Mouse (Mus musculus): ENCODE results near the gene Spaca1. TPM values are rescaled to one million over a fixed set of nuclear protein-coding genes. Genes with fewer than 3 reads are reported as not detected.
"Not testable (repeated sequence)": the region's sequence is repeated elsewhere in the genome, so short reads cannot be mapped to it uniquely, and the experiment has no call there.

The Spaca1 gene
- 1.1 and 1.4 TPM in 2 replicates for polyA plus RNA-seq (2014; fragmentation: Nextera tagmentation; extraction: Ambion mirVana)

GRCm38 (mm10) chr4:34049571-34050255 is at the start of gene Spaca1:
Gene Spaca1, minus strand, starts transcription at chr4:34050191.
- Histone ChIP-seq H3K9ac (peak within 1 kb of the TSS; percentile 32), H3K4me1 (ENCODE audit: insufficient read depth) (no peaks in the 10 kb centered on the region), H3K27me3 (ENCODE audit: insufficient read depth, low read length) (no peaks in the 10 kb centered on the region), H3K27ac (ENCODE audit: low read depth) (no peak within 1 kb of the TSS), H3K4me2 (peak within 1 kb of the TSS; percentile 59), H3K4me3 (ENCODE audit: low read depth, low read length) (peak within 1 kb of the TSS; percentile 21), H3K36me3 (ENCODE audit: insufficient read depth) (no peaks in the 10 kb centered on the region), H3K9me3 (ENCODE audit: low read depth, low read length) (no peaks in the 10 kb centered on the region)
- 38% methylated on average over 45 of the region's 46 CpGs for WGBS
- no peak for TF ChIP-seq CTCF (IDR thresholded peaks at IDR 0.05; ENCODE audit: low read depth)
- DNase-seq (peak; percentile 21), ATAC-seq (ENCODE audit: insufficient read depth) (peak; percentile 52; the same call in 1 of the 2 replicates)

GRCm38 (mm10) chr4:34087286-34087685 is 37.3 kb upstream of the Spaca1 start:
- not testable (repeated sequence) for H3K4me2 ChIP-seq; H3K4me1 ChIP-seq (ENCODE audit: insufficient read depth); H3K27ac ChIP-seq (ENCODE audit: low read depth); H3K36me3 ChIP-seq (ENCODE audit: insufficient read depth); H3K27me3 ChIP-seq (ENCODE audit: insufficient read depth, low read length); DNase-seq; H3K9ac ChIP-seq; ATAC-seq (ENCODE audit: insufficient read depth); H3K9me3 ChIP-seq (ENCODE audit: low read depth, low read length); H3K4me3 ChIP-seq (ENCODE audit: low read depth, low read length)
- WGBS = 82% methylated on average over 5 of the region's 5 CpGs

GRCm38 (mm10) chr4:34081064-34081463 is 31.1 kb upstream of the Spaca1 start:
- no peak for ATAC-seq (ENCODE audit: insufficient read depth)
- Histone ChIP-seq H3K4me2 (no peak overlapping the region), H3K27ac (ENCODE audit: low read depth) (no peak overlapping the region), H3K9me3 (ENCODE audit: low read depth, low read length) (no peaks in the 10 kb centered on the region), H3K4me1 (ENCODE audit: insufficient read depth) (no peaks in the 10 kb centered on the region), H3K36me3 (ENCODE audit: insufficient read depth) (no peaks in the 10 kb centered on the region), H3K9ac (no peak overlapping the region), H3K4me3 (ENCODE audit: low read depth, low read length) (no peak overlapping the region), H3K27me3 (ENCODE audit: insufficient read depth, low read length) (no peaks in the 10 kb centered on the region)
- WGBS = 58% methylated on average over 3 of the region's 3 CpGs
- DNase-seq = no peak
- TF ChIP-seq CTCF (IDR thresholded peaks at IDR 0.05; ENCODE audit: low read depth) = no peak

GRCm38 (mm10) chr4:34069002-34069401 is 19.0 kb upstream of the Spaca1 start:
- no peaks in the 10 kb centered on the region for H3K27me3 ChIP-seq (ENCODE audit: insufficient read depth, low read length)
- H3K9ac ChIP-seq = no peak overlapping the region
- no peaks in the 10 kb centered on the region for H3K4me1 ChIP-seq (ENCODE audit: insufficient read depth)
- no peaks in the 10 kb centered on the region for H3K9me3 ChIP-seq (ENCODE audit: low read depth, low read length)
- no peak for DNase-seq
- WGBS = 64% methylated on average over 3 of the region's 5 CpGs
- no peak overlapping the region for H3K4me2 ChIP-seq
- no peak overlapping the region for H3K4me3 ChIP-seq (ENCODE audit: low read depth, low read length)
- no peak overlapping the region for H3K27ac ChIP-seq (ENCODE audit: low read depth)
- TF ChIP-seq CTCF (IDR thresholded peaks at IDR 0.05; ENCODE audit: low read depth) = no peak
- ATAC-seq (ENCODE audit: insufficient read depth) = no peak
- H3K36me3 ChIP-seq (ENCODE audit: insufficient read depth) = no peaks in the 10 kb centered on the region

- no peak for TF ChIP-seq CTCF (IDR thresholded peaks at IDR 0.05; ENCODE audit: low read depth)
- DNase-seq = no peak
- WGBS = 44% methylated on average over 1 of the region's 1 CpGs
- no peaks in the 10 kb centered on the region for H3K36me3 ChIP-seq (ENCODE audit: insufficient read depth)
- H3K4me1 ChIP-seq (ENCODE audit: insufficient read depth) = no peaks in the 10 kb centered on the region
- H3K27me3 ChIP-seq (ENCODE audit: insufficient read depth, low read length) = no peaks in the 10 kb centered on the region
- no peak overlapping the region for H3K4me2 ChIP-seq
- no peak overlapping the region for H3K27ac ChIP-seq (ENCODE audit: low read depth)
- no peak for ATAC-seq (ENCODE audit: insufficient read depth)
- no peak overlapping the region for H3K9ac ChIP-seq
- H3K4me3 ChIP-seq (ENCODE audit: low read depth, low read length) = no peak overlapping the region
- no peaks in the 10 kb centered on the region for H3K9me3 ChIP-seq (ENCODE audit: low read depth, low read length)
These were observed 8.3 kb upstream of the Spaca1 start for GRCm38 (mm10) chr4:34058320-34058719.

GRCm38 (mm10) chr4:34026771-34027170 is 23.2 kb downstream of the Spaca1 start:
- WGBS = 89% methylated on average over 2 of the region's 2 CpGs
- Histone ChIP-seq H3K27ac (ENCODE audit: low read depth) (no peak overlapping the region), H3K9ac (no peak overlapping the region)

GRCm38 (mm10) chr4:34021456-34021855 is 28.5 kb downstream of the Spaca1 start:
- Histone ChIP-seq H3K27me3 (ENCODE audit: insufficient read depth, low read length) (no peaks in the 10 kb centered on the region), H3K4me2 (no peak overlapping the region), H3K36me3 (ENCODE audit: insufficient read depth) (no peaks in the 10 kb centered on the region), H3K9ac (no peak overlapping the region), H3K27ac (ENCODE audit: low read depth) (no peak overlapping the region), H3K9me3 (ENCODE audit: low read depth, low read length) (no peaks in the 10 kb centered on the region), H3K4me3 (ENCODE audit: low read depth, low read length) (no peak overlapping the region), H3K4me1 (ENCODE audit: insufficient read depth) (no peaks in the 10 kb centered on the region)
- DNase-seq = no peak
- ATAC-seq (ENCODE audit: insufficient read depth) = no peak
- whole genome bisulfite sequencing = 51% methylated on average over 2 of the region's 2 CpGs
- TF ChIP-seq CTCF (IDR thresholded peaks at IDR 0.05; ENCODE audit: low read depth) = no peak

More at GRCm38 (mm10) chr4:34026771-34027170, 23.2 kb downstream of the Spaca1 start:
- Histone ChIP-seq H3K36me3 (ENCODE audit: insufficient read depth) (no peaks in the 10 kb centered on the region), H3K27me3 (ENCODE audit: insufficient read depth, low read length) (no peaks in the 10 kb centered on the region), H3K4me2 (no peak overlapping the region), H3K4me3 (ENCODE audit: low read depth, low read length) (no peak overlapping the region), H3K4me1 (ENCODE audit: insufficient read depth) (no peaks in the 10 kb centered on the region), H3K9me3 (ENCODE audit: low read depth, low read length) (no peaks in the 10 kb centered on the region)
- TF ChIP-seq CTCF (IDR thresholded peaks at IDR 0.05; ENCODE audit: low read depth) = no peak
- DNase-seq = no peak
- ATAC-seq (ENCODE audit: insufficient read depth) = no peak
